Mouse (Mus musculus) embryonic facial prominence, embryonic 15.5 days (tissue): Measurements from ENCODE around the gene Dcxr. TPM values are rescaled to one million over a fixed set of nuclear protein-coding genes. Genes with fewer than 3 reads are reported as not detected.

Experiments
- ATAC-seq: fragments of 200-750 bp; cut with Nextera tagmentation; 2 replicates; pipeline ENCODE4 v1.8.0; 2017; ENCODE audit warnings: low read depth, moderate TSS enrichment; ENCODE audit not compliant: insufficient number of reproducible peaks, low FRiP score, low TSS enrichment
- H3K27ac ChIP-seq: fragments of 300-500 bp; sonication (generic); replicated peaks from 2 replicates; pipeline ENCODE4 v1.5.1; 2015; ENCODE audit warnings: mild to moderate bottlenecking, inconsistent platforms
- H3K27me3 ChIP-seq: fragments of 300-500 bp; sonication (generic); 2 replicates; pipeline ENCODE4 v1.6.1; 2015; ENCODE audit warnings: inconsistent platforms
- H3K36me3 ChIP-seq: fragments of 300-500 bp; sonication (generic); 2 replicates; pipeline ENCODE4 v1.6.1; 2015; ENCODE audit warnings: mild to moderate bottlenecking, inconsistent platforms
- H3K4me1 ChIP-seq: fragments of 300-500 bp; sonication (generic); 2 replicates; pipeline ENCODE4 v1.6.1; 2015; ENCODE audit warnings: inconsistent platforms
- H3K4me2 ChIP-seq: fragments of 300-500 bp; sonication (generic); replicated peaks from 2 replicates; pipeline ENCODE4 v1.6.1; 2015; ENCODE audit warnings: mild to moderate bottlenecking, inconsistent platforms
- H3K4me3 ChIP-seq: fragments of 300-500 bp; sonication (generic); replicated peaks from 2 replicates; pipeline ENCODE4 v1.5.1; 2015; ENCODE audit warnings: mild to moderate bottlenecking, inconsistent platforms
- H3K9ac ChIP-seq: fragments of 300-500 bp; sonication (generic); 2 replicates; pipeline ENCODE4 v1.6.1; 2015; ENCODE audit warnings: inconsistent platforms
- H3K9me3 ChIP-seq: fragments of 300-500 bp; sonication (generic); replicated peaks from 2 replicates; pipeline ENCODE4 v1.6.1; 2016; ENCODE audit warnings: inconsistent platforms
- WGBS: fragments of 180-500 bp; shearing (Covaris S2); methylation state at CpG from one replicate; pipeline ENCODE4 v1.1.7; 2015; 5-methylcytosine and 5-hydroxymethylcytosine counted together
- polyA plus RNA-seq: library from polyadenylated mRNA; unstranded; fragments of >200 nt; fragmentation: Nextera tagmentation; extraction: Ambion mirVana; gene quantifications from 2 replicates; pipeline ENCODE4 v1.2.1, GENCODE M21; 2015

Dcxr gene
- polyA plus RNA-seq, 1 experiment from 2014 or later = 36.6 TPM

DNA sequence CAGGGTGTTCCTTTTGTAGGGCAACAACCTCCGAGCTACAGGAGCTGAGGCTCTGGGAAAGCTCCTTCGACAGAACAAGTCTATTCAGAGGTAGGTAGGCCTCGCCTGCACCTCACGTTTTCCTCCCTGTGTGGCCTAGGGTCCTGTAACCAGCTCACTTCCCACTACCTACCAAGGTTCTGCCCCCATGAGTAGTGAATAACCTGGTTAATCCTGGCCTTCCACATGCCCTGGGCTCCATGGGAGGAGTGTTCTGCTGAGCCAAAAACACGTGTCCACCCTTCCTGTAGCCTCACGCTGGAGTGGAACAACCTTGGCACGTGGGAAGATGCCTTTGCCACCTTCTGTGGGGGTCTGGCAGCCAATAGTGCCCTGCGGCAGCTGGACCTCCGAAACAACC, 11.9 kb downstream of the Dcxr start:
- H3K36me3 ChIP-seq = peaks cover 54% of the 10 kb centered on the region
- WGBS = 74% methylated on average over 9 of the region's 9 CpGs
- H3K4me3 ChIP-seq = 0 out of 2 replicates have a peak overlapping the region, but pooled peaks have one; percentile 71

DNA sequence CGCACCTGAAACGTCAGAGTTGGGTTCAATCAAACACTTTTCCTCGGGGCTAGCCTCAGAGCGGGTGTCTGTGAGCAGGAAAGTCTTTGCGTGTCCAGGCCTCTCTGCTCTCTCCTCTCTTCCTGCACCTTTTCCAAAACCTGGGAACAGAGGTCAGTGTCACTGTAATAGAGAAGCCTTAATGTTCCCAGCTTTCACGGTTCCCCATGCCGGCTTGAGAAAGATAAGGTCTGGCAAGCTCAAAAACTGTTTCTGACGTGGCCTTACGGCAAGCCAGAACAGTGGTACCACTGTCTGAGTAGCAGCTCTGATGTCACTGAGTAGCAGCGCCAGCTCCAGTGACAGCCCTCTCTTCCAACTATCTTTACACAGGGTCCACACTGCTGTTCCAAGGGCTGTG, 12.5 kb downstream of the Dcxr start:
- Histone ChIP-seq H3K9me3 (no peaks in the 10 kb centered on the region), H3K27me3 (no peaks in the 10 kb centered on the region), H3K36me3 (peaks cover 50% of the 10 kb centered on the region), H3K27ac (peak overlapping the region; percentile 13; the same call in 1 of the 2 replicates), H3K4me2 (peak overlapping the region; percentile 99), H3K4me1 (peaks cover 41% of the 10 kb centered on the region), H3K9ac (peak overlapping the region; percentile 69), H3K4me3 (peak overlapping the region; percentile 71)
- no peak for ATAC-seq
- WGBS = 44% methylated on average over 10 of the region's 10 CpGs

More for the DNA sequence above, 11.9 kb downstream of the Dcxr start:
- H3K4me2 ChIP-seq = peak overlapping the region; percentile 99; the same call in 1 of the 2 replicates
- no peaks in the 10 kb centered on the region for H3K27me3 ChIP-seq
- no peak for ATAC-seq
- H3K9me3 ChIP-seq = no peaks in the 10 kb centered on the region
- H3K27ac ChIP-seq = no peak overlapping the region
- peaks cover 41% of the 10 kb centered on the region for H3K4me1 ChIP-seq
- H3K9ac ChIP-seq = peak overlapping the region; percentile 69

DNA sequence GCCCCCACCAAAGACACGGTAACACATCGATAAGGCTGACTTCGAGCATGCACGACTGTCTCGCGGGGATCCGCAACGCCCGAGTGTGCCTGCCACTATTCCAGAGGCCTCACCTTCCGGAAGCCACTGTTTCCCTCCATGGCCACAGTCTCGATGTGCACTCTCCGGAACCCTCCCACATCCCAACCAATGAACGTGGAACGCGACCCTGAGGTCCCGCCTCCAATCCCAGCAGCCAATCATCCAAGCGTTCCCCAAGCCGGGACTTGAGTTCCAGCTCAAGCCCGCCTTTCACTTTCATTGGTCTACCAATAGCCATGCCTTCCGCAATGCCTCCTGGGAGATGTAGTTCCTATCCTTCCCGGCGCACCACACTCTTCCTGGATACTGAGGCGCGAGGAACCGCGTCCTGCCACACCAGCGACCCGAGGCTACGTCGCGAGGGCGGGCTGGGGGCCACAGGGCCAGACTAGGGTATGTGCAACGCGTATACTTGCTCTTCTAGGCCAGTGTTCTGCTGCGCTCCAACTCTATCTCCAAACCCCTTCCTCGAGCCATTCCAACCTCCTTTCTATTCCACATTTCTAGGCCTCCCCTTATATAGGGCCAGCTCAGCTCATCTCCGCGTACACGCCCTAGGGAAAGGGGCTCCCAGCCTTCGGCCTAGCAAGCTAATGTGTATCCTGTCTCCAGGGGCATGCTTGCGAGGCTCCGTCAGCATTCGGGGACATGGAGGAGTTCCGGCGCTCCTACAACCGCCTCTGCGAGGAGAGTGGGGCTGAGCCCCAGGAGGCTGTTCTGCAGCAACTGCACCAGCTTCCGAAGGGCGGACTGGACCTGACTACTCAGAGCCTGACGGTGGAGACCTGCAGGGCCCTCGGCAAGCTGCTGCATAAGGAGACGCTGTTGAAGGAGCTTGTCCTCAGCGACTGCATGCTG, 13.2 kb downstream of the Dcxr start, which contains the start of the genes Cenpx and Lrrc45:
Gene Cenpx, minus strand, starts transcription at position 159 of the 939 bp plus-strand sequence.
Gene Lrrc45, plus strand, starts transcription at position 346 of the 939 bp plus-strand sequence.
- Histone ChIP-seq H3K27me3 (no peaks in the 10 kb centered on the region), H3K4me1 (peaks cover 47% of the 10 kb centered on the region), H3K4me3 (peak within 1 kb of the TSS; percentile 71), H3K9me3 (no peaks in the 10 kb centered on the region), H3K9ac (peak within 1 kb of the TSS; percentile 69), H3K27ac (peak within 1 kb of the TSS; percentile 80), H3K4me2 (peak within 1 kb of the TSS; percentile 99), H3K36me3 (peaks cover 48% of the 10 kb centered on the region)
- ATAC-seq = peak; percentile 94
- WGBS = 1% methylated on average over 53 of the region's 53 CpGs

DNA sequence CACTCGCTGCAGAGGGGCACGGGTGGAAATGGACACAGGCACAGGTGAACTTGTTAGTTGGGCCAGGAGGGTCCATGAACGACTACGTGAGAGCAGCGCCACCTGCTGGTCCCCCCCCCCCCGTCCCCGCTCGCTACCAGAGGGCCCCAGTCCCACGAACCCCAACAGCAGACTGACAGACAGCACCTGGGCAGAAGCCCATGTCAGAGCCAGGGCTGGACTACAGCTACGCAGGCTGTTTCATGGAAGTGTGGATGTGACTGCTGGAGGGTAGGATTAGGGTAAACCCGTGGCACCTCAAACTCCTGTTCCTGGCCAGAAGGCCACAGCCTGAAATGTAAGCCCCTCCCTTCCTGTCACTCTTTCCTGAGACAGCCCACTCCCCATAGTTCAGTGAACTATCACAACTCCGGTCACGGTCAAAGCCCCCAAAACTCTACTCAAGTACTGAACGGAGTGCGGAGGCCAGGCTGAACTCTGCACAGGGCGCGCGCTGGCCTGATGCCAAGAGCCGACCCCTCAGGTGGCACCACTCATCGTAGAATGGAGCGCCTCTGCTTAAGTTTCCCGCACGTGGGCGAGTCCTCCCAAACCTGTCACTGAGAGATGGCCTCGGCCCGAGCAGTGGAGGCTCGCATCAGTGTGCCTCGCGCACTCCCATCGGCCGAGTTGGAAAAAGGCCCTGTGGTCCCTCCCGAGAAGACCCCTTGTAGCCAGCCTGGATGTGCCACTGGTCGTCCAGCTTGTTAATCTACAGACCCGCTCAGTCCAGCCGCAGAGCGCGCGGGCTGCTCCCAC, 14.1 kb downstream of the Dcxr start:
- ATAC-seq = peak; percentile 30
- WGBS = under 1% methylated on average over 38 of the region's 38 CpGs
- H3K9me3 ChIP-seq = no peaks in the 10 kb centered on the region
- peaks cover 39% of the 10 kb centered on the region for H3K36me3 ChIP-seq
- peak overlapping the region; percentile 80 for H3K27ac ChIP-seq
- peaks cover 56% of the 10 kb centered on the region for H3K4me1 ChIP-seq
- H3K4me2 ChIP-seq = peak overlapping the region; percentile 99
- no peaks in the 10 kb centered on the region for H3K27me3 ChIP-seq
- peak overlapping the region; percentile 60 for H3K9ac ChIP-seq
- H3K4me3 ChIP-seq = peak overlapping the region; percentile 71

DNA sequence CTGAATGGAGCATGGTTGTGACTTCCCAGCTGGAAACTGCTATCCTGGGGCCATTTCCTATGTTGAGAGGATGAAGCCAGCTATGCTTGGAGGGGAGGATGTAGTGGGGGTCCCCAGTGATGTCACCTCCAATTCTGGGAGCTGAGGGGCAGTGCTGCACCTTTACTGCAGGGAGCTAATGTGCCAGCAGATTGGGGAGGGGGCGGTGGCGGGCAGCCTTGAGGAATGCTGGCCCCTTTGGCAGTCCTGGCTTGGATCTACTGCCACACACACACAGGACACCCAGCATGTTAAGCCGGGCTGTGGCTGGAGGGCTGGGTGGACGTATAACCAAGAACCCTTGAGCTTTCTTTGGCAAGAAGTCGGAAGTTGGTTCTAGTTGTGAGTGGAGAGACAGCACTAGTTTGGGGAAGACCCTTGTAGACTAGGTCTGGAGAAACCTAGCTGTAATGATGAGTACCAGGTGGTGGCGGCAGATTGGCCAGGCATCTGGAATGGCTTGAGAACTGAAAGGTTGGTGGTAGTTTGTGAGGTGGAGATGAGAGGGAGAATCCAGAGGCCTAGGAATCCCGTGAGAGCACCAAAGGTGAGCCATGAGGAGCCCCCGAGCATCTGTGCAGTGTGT, 15.0 kb downstream of the Dcxr start:
- peak overlapping the region; percentile 71 for H3K4me3 ChIP-seq
- peaks cover 30% of the 10 kb centered on the region for H3K36me3 ChIP-seq
- H3K9me3 ChIP-seq = no peaks in the 10 kb centered on the region
- H3K4me2 ChIP-seq = peak overlapping the region; percentile 99
- peaks cover 64% of the 10 kb centered on the region for H3K4me1 ChIP-seq
- no peaks in the 10 kb centered on the region for H3K27me3 ChIP-seq
- 57% methylated on average over 8 of the region's 8 CpGs for WGBS
- H3K9ac ChIP-seq = peak overlapping the region; percentile 60; the same call in 1 of the 2 replicates
- ATAC-seq = no peak
- no peak overlapping the region for H3K27ac ChIP-seq

DNA sequence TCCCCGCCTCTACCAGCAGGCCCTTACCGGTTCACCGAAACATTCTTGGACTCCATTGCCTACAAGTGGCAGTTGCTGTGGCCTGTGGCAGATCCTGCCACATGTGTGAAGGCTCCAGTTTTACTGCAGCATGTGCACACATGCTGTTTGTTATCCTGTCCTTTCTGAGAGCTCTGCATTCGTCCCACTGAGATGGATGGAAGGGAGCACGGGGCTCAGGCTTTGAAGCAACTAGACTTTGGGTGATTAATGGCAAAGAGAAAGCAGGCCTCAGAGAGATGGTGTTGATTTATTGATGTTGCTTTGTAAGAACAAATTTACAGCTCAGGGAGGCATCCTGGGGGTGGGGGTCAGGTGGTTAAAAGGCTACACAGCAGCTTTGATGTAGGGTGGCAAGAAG, 16.4 kb downstream of the Dcxr start:
- Histone ChIP-seq H3K9ac (no peak overlapping the region), H3K27ac (peak overlapping the region; percentile 48; the same call in 1 of the 2 replicates), H3K4me1 (peaks cover 78% of the 10 kb centered on the region), H3K4me2 (no peak overlapping the region), H3K9me3 (no peaks in the 10 kb centered on the region), H3K27me3 (no peaks in the 10 kb centered on the region), H3K4me3 (no peak overlapping the region), H3K36me3 (peaks cover 16% of the 10 kb centered on the region)
- WGBS = 62% methylated on average over 5 of the region's 5 CpGs
- ATAC-seq = no peak

DNA sequence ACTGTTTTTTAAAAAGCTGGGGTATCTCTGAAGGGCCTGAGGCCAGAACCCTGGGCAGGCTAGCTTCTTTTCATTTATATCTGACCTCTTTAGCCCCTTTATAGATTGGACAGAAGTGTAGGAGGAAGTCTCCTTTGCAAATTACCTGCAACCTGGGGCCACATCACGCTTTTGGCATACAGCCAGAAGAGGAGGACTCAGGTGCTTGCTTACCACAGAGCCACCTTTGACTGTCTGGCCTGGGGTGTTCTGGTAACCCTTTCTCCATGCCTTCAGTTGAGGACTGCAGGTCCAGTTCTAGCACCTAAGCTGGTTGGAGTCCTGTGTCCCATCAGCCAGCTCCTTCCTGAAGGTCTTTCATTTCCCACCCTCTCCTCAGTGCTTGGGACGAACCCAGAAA, 17.5 kb downstream of the Dcxr start:
- Histone ChIP-seq H3K9me3 (no peaks in the 10 kb centered on the region), H3K4me1 (peaks cover 79% of the 10 kb centered on the region), H3K9ac (no peak overlapping the region), H3K27ac (peak overlapping the region; percentile 48; the same call in 1 of the 2 replicates), H3K4me2 (no peak overlapping the region), H3K27me3 (no peaks in the 10 kb centered on the region), H3K36me3 (peaks cover 9% of the 10 kb centered on the region), H3K4me3 (no peak overlapping the region)
- WGBS = 68% methylated on average over 2 of the region's 2 CpGs
- no peak for ATAC-seq

DNA sequence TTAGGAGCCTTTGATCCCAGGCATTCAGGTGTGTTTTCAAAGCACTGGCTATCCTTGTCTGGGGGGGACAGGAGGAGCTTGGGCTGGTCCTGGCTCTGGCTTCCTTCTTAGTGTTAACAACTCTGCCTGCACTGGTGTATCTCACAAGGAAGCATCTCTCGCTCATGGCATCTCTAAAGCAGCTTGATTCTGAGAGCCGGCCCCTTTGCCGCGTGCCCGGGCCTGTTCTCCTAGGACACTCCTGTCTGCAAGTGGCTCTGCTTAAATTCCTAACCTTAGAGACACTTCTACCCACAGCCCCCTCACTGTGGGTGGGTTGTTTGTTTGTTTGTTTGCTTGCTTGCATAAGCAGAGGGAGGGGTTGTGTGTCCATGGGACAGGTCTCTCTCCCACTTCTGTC, 19.1 kb downstream of the Dcxr start:
- H3K27ac ChIP-seq = peak overlapping the region; percentile 76
- no peak overlapping the region for H3K4me3 ChIP-seq
- H3K4me1 ChIP-seq = peaks cover 82% of the 10 kb centered on the region
- ATAC-seq = no peak
- WGBS = 30% methylated on average over 5 of the region's 5 CpGs
- H3K36me3 ChIP-seq = peaks cover 9% of the 10 kb centered on the region
- H3K4me2 ChIP-seq = no peak overlapping the region
- no peaks in the 10 kb centered on the region for H3K27me3 ChIP-seq
- H3K9me3 ChIP-seq = no peaks in the 10 kb centered on the region
- H3K9ac ChIP-seq = no peak overlapping the region

DNA sequence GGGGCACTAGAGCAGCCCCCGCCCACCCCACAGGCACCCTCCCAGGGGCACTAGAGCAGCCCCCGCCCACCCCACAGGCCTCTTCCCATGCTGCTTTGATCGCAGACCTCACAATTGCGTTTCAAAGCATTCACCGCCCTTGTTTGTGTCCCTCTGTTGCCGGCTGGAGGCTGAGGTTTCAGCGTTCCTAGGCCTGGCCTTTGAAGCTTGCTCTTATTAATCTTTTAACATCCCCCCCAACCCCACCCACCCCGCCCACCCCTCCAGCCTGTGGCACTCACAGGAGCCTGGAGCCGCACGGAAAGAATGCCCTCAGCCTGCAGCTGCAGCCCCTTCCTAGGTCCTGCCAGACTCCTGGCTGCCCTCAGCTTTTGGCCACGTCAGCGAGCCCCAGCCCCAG, 19.9 kb downstream of the Dcxr start:
- H3K9ac ChIP-seq = no peak overlapping the region

DNA sequence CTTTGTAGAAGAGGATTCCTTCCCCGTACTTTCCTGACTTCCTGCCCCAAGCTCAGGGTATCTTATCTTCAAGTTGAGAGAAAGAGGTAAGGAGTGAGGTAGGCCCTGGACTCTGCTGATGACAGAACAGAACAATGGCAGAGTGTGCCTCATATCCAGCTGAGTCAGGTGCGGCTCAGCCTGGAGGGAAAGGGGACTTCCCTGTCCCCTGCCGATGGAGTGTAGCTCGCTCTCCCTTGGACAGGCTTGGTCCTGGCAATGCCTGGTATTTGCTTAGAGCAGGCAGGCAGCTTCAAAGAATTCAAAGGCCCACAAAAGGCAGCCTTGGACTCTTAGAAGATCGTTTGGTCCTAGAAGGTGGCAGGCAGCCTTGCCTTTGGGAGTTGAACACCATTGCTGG, 21.0 kb downstream of the Dcxr start:
- H3K4me1 ChIP-seq = peaks cover 70% of the 10 kb centered on the region
- no peaks in the 10 kb centered on the region for H3K9me3 ChIP-seq
- peaks cover 22% of the 10 kb centered on the region for H3K36me3 ChIP-seq
- H3K27me3 ChIP-seq = no peaks in the 10 kb centered on the region
- H3K4me3 ChIP-seq = no peak overlapping the region
- no peak for ATAC-seq
- WGBS = 68% methylated on average over 5 of the region's 5 CpGs
- peak overlapping the region; percentile 76; the same call in 1 of the 2 replicates for H3K27ac ChIP-seq
- no peak overlapping the region for H3K9ac ChIP-seq
- H3K4me2 ChIP-seq = no peak overlapping the region

More for the DNA sequence above, 19.9 kb downstream of the Dcxr start:
- H3K27ac ChIP-seq = peak overlapping the region; percentile 76
- no peak overlapping the region for H3K4me2 ChIP-seq
- H3K4me3 ChIP-seq = no peak overlapping the region
- H3K9me3 ChIP-seq = no peaks in the 10 kb centered on the region
- ATAC-seq = peak; percentile 13; the same call in 1 of the 2 replicates
- 12% methylated on average over 11 of the region's 12 CpGs for WGBS
- H3K4me1 ChIP-seq = peaks cover 75% of the 10 kb centered on the region
- H3K27me3 ChIP-seq = no peaks in the 10 kb centered on the region
- peaks cover 13% of the 10 kb centered on the region for H3K36me3 ChIP-seq
